Mouse (Mus musculus): ENCODE measurements around the gene Elof1. TPM values are rescaled to one million over a fixed set of nuclear protein-coding genes. Genes with fewer than 3 reads are reported as not detected.
A peak's percentile ranks its signal among the peaks of the same experiment; 100 is the strongest.

The Elof1 gene
- polyA plus RNA-seq, 1 experiment from 2014 or later, result 152 TPM

GRCm38 (mm10) chr9:22125246-22126027, 8.5 kb upstream of the Elof1 start:
- H3K4me3 ChIP-seq (replicated peaks; ENCODE audit: low read length), result no peak overlapping the region
- WGBS, result 86% methylated on average over 15 of the region's 15 CpGs
- no peak overlapping the region for H3K9ac ChIP-seq (ENCODE audit: low read length)
- no peaks in the 10 kb centered on the region for H3K27me3 ChIP-seq (ENCODE audit: control insufficient read depth, insufficient read depth, low read length)
- no peaks in the 10 kb centered on the region for H3K9me3 ChIP-seq (replicated peaks; ENCODE audit: control insufficient read depth, low read length)
- no peak for ATAC-seq (ENCODE audit: insufficient read depth, low FRiP score)
- no peaks in the 10 kb centered on the region for H3K36me3 ChIP-seq (ENCODE audit: control insufficient read depth, insufficient read depth, low read length)
- H3K4me2 ChIP-seq (ENCODE audit: low read depth, low read length), result no peak overlapping the region
- H3K27ac ChIP-seq (ENCODE audit: low read length), result no peak overlapping the region
- no peaks in the 10 kb centered on the region for H3K4me1 ChIP-seq (ENCODE audit: control insufficient read depth, insufficient read depth, low read length)

GRCm38 (mm10) chr9:22124169-22124568, 7.2 kb upstream of the Elof1 start:
- no peaks in the 10 kb centered on the region for H3K4me1 ChIP-seq (ENCODE audit: control insufficient read depth, insufficient read depth, low read length)
- no peak overlapping the region for H3K4me2 ChIP-seq (ENCODE audit: low read depth, low read length)
- no peak for ATAC-seq (ENCODE audit: insufficient read depth, low FRiP score)
- H3K27me3 ChIP-seq (ENCODE audit: control insufficient read depth, insufficient read depth, low read length), result no peaks in the 10 kb centered on the region
- H3K9ac ChIP-seq (ENCODE audit: low read length), result no peak overlapping the region
- no peak overlapping the region for H3K4me3 ChIP-seq (replicated peaks; ENCODE audit: low read length)
- WGBS, result 81% methylated on average over 3 of the region's 3 CpGs
- H3K27ac ChIP-seq (ENCODE audit: low read length), result no peak overlapping the region
- no peaks in the 10 kb centered on the region for H3K9me3 ChIP-seq (replicated peaks; ENCODE audit: control insufficient read depth, low read length)
- H3K36me3 ChIP-seq (ENCODE audit: control insufficient read depth, insufficient read depth, low read length), result no peaks in the 10 kb centered on the region

- Histone ChIP-seq H3K9me3 (replicated peaks; ENCODE audit: control insufficient read depth, low read length) (no peaks in the 10 kb centered on the region), H3K4me2 (ENCODE audit: low read depth, low read length) (no peak overlapping the region), H3K27me3 (ENCODE audit: control insufficient read depth, insufficient read depth, low read length) (no peaks in the 10 kb centered on the region), H3K4me3 (replicated peaks; ENCODE audit: low read length) (no peak overlapping the region), H3K4me1 (ENCODE audit: control insufficient read depth, insufficient read depth, low read length) (no peaks in the 10 kb centered on the region), H3K27ac (ENCODE audit: low read length) (0 out of 2 replicates have a peak overlapping the region, but pooled peaks have one; percentile 36), H3K36me3 (ENCODE audit: control insufficient read depth, insufficient read depth, low read length) (no peaks in the 10 kb centered on the region), H3K9ac (ENCODE audit: low read length) (no peak overlapping the region)
- WGBS, result 73% methylated on average over 7 of the region's 7 CpGs
- no peak for ATAC-seq (ENCODE audit: insufficient read depth, low FRiP score)
Observed at GRCm38 (mm10) chr9:22123069-22123609, 6.2 kb upstream of the Elof1 start.

- Histone ChIP-seq H3K9me3 (replicated peaks; ENCODE audit: control insufficient read depth, low read length) (no peaks in the 10 kb centered on the region), H3K4me1 (ENCODE audit: control insufficient read depth, insufficient read depth, low read length) (peaks cover 4% of the 10 kb centered on the region), H3K27ac (ENCODE audit: low read length) (no peak overlapping the region), H3K4me2 (ENCODE audit: low read depth, low read length) (no peak overlapping the region), H3K9ac (ENCODE audit: low read length) (no peak overlapping the region), H3K36me3 (ENCODE audit: control insufficient read depth, insufficient read depth, low read length) (no peaks in the 10 kb centered on the region), H3K27me3 (ENCODE audit: control insufficient read depth, insufficient read depth, low read length) (no peaks in the 10 kb centered on the region), H3K4me3 (replicated peaks; ENCODE audit: low read length) (no peak overlapping the region)
- 75% methylated on average over 3 of the region's 3 CpGs for WGBS
- no peak for ATAC-seq (ENCODE audit: insufficient read depth, low FRiP score)
Observed at GRCm38 (mm10) chr9:22122005-22122404, 5.0 kb upstream of the Elof1 start.

GRCm38 (mm10) chr9:22121545-22121944, 4.6 kb upstream of the Elof1 start:
- H3K9ac ChIP-seq (ENCODE audit: low read length), result no peak overlapping the region
- H3K4me2 ChIP-seq (ENCODE audit: low read depth, low read length), result no peak overlapping the region
- no peaks in the 10 kb centered on the region for H3K27me3 ChIP-seq (ENCODE audit: control insufficient read depth, insufficient read depth, low read length)
- H3K27ac ChIP-seq (ENCODE audit: low read length), result no peak overlapping the region
- no peak for ATAC-seq (ENCODE audit: insufficient read depth, low FRiP score)
- H3K36me3 ChIP-seq (ENCODE audit: control insufficient read depth, insufficient read depth, low read length), result no peaks in the 10 kb centered on the region
- H3K9me3 ChIP-seq (replicated peaks; ENCODE audit: control insufficient read depth, low read length), result no peaks in the 10 kb centered on the region
- H3K4me1 ChIP-seq (ENCODE audit: control insufficient read depth, insufficient read depth, low read length), result peaks cover 4% of the 10 kb centered on the region
- no peak overlapping the region for H3K4me3 ChIP-seq (replicated peaks; ENCODE audit: low read length)

GRCm38 (mm10) chr9:22119543-22119942, 2.6 kb upstream of the Elof1 start:
- Histone ChIP-seq H3K9ac (ENCODE audit: low read length) (no peak overlapping the region), H3K4me2 (ENCODE audit: low read depth, low read length) (no peak overlapping the region), H3K4me3 (replicated peaks; ENCODE audit: low read length) (no peak overlapping the region), H3K4me1 (ENCODE audit: control insufficient read depth, insufficient read depth, low read length) (peaks cover 12% of the 10 kb centered on the region), H3K36me3 (ENCODE audit: control insufficient read depth, insufficient read depth, low read length) (no peaks in the 10 kb centered on the region), H3K9me3 (replicated peaks; ENCODE audit: control insufficient read depth, low read length) (no peaks in the 10 kb centered on the region), H3K27ac (ENCODE audit: low read length) (no peak overlapping the region), H3K27me3 (ENCODE audit: control insufficient read depth, insufficient read depth, low read length) (no peaks in the 10 kb centered on the region)
- 90% methylated on average over 4 of the region's 4 CpGs for WGBS
- no peak for ATAC-seq (ENCODE audit: insufficient read depth, low FRiP score)

GRCm38 (mm10) chr9:22117754-22118456, 933 bp upstream of the Elof1 start:
- Histone ChIP-seq H3K36me3 (ENCODE audit: control insufficient read depth, insufficient read depth, low read length) (peaks cover 6% of the 10 kb centered on the region), H3K27me3 (ENCODE audit: control insufficient read depth, insufficient read depth, low read length) (no peaks in the 10 kb centered on the region), H3K27ac (ENCODE audit: low read length) (peak overlapping the region; percentile 39; the same call in 1 of the 2 replicates), H3K4me3 (replicated peaks; ENCODE audit: low read length) (peak overlapping the region; percentile 79), H3K4me1 (ENCODE audit: control insufficient read depth, insufficient read depth, low read length) (peaks cover 12% of the 10 kb centered on the region), H3K4me2 (ENCODE audit: low read depth, low read length) (peak overlapping the region; percentile 88), H3K9ac (ENCODE audit: low read length) (peak overlapping the region; percentile 69), H3K9me3 (replicated peaks; ENCODE audit: control insufficient read depth, low read length) (no peaks in the 10 kb centered on the region)
- WGBS, result 39% methylated on average over 10 of the region's 10 CpGs
- ATAC-seq (ENCODE audit: insufficient read depth, low FRiP score), result no peak

- peaks cover 12% of the 10 kb centered on the region for H3K4me1 ChIP-seq (ENCODE audit: control insufficient read depth, insufficient read depth, low read length)
- no peak overlapping the region for H3K27ac ChIP-seq (ENCODE audit: low read length)
- peak overlapping the region; percentile 82 for H3K4me2 ChIP-seq (ENCODE audit: low read depth, low read length)
- no peaks in the 10 kb centered on the region for H3K27me3 ChIP-seq (ENCODE audit: control insufficient read depth, insufficient read depth, low read length)
- 18% methylated on average over 15 of the region's 15 CpGs for WGBS
- H3K9me3 ChIP-seq (replicated peaks; ENCODE audit: control insufficient read depth, low read length), result no peaks in the 10 kb centered on the region
- H3K9ac ChIP-seq (ENCODE audit: low read length), result peak overlapping the region; percentile 88
- H3K4me3 ChIP-seq (replicated peaks; ENCODE audit: low read length), result peak overlapping the region; percentile 79
- peaks cover 8% of the 10 kb centered on the region for H3K36me3 ChIP-seq (ENCODE audit: control insufficient read depth, insufficient read depth, low read length)
- ATAC-seq (ENCODE audit: insufficient read depth, low FRiP score), result no peak
Observed at GRCm38 (mm10) chr9:22116086-22116485, 886 bp downstream of the Elof1 start.

- H3K4me3 ChIP-seq (replicated peaks; ENCODE audit: low read length), result peak overlapping the region; percentile 79
- no peak for ATAC-seq (ENCODE audit: insufficient read depth, low FRiP score)
- peak overlapping the region; percentile 82 for H3K4me2 ChIP-seq (ENCODE audit: low read depth, low read length)
- H3K9ac ChIP-seq (ENCODE audit: low read length), result peak overlapping the region; percentile 88
- no peaks in the 10 kb centered on the region for H3K27me3 ChIP-seq (ENCODE audit: control insufficient read depth, insufficient read depth, low read length)
- peaks cover 12% of the 10 kb centered on the region for H3K4me1 ChIP-seq (ENCODE audit: control insufficient read depth, insufficient read depth, low read length)
- 81% methylated on average over 4 of the region's 4 CpGs for WGBS
- H3K27ac ChIP-seq (ENCODE audit: low read length), result no peak overlapping the region
- no peaks in the 10 kb centered on the region for H3K9me3 ChIP-seq (replicated peaks; ENCODE audit: control insufficient read depth, low read length)
- H3K36me3 ChIP-seq (ENCODE audit: control insufficient read depth, insufficient read depth, low read length), result peaks cover 8% of the 10 kb centered on the region
Observed at GRCm38 (mm10) chr9:22115635-22116034, 1.3 kb downstream of the Elof1 start.

Measured in stomach, embryonic 16.5 days (tissue).